Mouse (Mus musculus) T-helper 2 cell (primary cell): Measurements from ENCODE around the gene Gbe1.

Source experiments
- in situ Hi-C: fragments of 300-600 bp; cut with MboI, MseI; formaldehyde crosslinking; loops from one replicate; pipeline ENCODE4 v1.15.1; 2025; ENCODE audit warnings: high pct_unique_total_duplicates

The Gbe1 gene

GRCm38 (mm10) chr16:70562574-70562973 is 248.8 kb downstream of the Gbe1 start:
- in situ Hi-C loops, result loop anchor here (10.0 kb wide), 1 partner anchor 1328 kb away; no protein-coding TSS in a partner anchor

- in situ Hi-C loops, result loop anchor here (10.0 kb wide), 1 partner anchor 1329 kb away; no protein-coding TSS in a partner anchor
These were observed 249.7 kb downstream of the Gbe1 start for GRCm38 (mm10) chr16:70563456-70563855.

GRCm38 (mm10) chr16:70568341-70569265 is 254.9 kb downstream of the Gbe1 start:
- in situ Hi-C loops, result loop anchor here (10.0 kb wide), 1 partner anchor 1334 kb away; no protein-coding TSS in a partner anchor

- in situ Hi-C loops, result no loop called here
These were observed 272.2 kb downstream of the Gbe1 start for GRCm38 (mm10) chr16:70585964-70586363.

DNA sequence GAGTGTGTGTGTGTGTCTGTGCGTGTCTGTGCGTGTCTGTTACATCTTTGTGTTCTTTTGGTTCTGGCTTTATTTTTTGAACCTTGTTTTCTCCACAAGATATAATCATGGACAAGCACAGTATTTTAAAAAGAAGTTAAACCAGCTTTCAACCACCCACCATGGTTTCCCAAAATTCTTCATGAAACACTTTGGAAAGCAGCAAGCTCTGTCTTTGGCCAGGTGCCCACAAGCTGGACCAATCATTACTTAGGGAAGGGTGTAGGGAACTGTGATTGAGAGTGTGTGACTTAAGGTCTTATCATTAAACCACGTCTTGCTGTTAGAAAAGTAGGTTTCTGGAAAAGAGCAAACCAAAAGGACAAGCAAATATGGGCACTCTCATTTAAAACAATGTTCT is 288.6 kb downstream of the Gbe1 start:
- in situ Hi-C loops, result no loop called here

- in situ Hi-C loops, result no loop called here
These were observed 294.6 kb downstream of the Gbe1 start for GRCm38 (mm10) chr16:70608358-70608757.

DNA sequence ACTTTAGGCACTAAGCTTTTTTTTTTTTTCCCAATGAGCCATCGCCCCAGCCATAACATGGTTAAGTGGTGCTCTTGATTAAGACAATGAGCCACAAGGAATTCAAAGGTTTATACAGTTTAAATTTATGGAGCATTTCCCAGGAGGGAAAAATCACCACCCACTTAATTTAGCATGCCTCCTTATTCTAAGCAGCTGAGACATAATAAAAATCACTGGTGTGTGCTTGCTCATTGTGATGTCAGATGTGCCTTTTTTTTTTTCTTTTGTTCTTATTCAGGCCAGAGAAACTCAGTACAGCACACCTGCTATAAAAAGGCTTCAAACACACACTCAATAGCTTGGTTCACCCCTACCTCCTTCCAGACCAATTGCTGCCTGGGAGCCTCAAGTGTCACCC is 303.9 kb downstream of the Gbe1 start:
- in situ Hi-C loops, result no loop called here

GRCm38 (mm10) chr16:70618168-70618567 is 304.4 kb downstream of the Gbe1 start:
- in situ Hi-C loops, result no loop called here
